Mouse (Mus musculus): ENCODE data around the gene Mslnl. TPM values are rescaled to one million over a fixed set of nuclear protein-coding genes. Genes with fewer than 3 reads are reported as not detected.
A peak's percentile ranks its signal among the peaks of the same experiment; 100 is the strongest.

Gene Mslnl
- polyA plus RNA-seq, 1 experiment from 2014 or later, result not detected

- H3K27me3 ChIP-seq (ENCODE audit: control insufficient read depth, insufficient read depth, low read length), result peaks cover 24% of the 10 kb centered on the region
- WGBS, result 4% methylated on average over 6 of the region's 6 CpGs
- H3K27ac ChIP-seq (ENCODE audit: low read depth, low read length), result no peak overlapping the region
- no peak overlapping the region for H3K4me2 ChIP-seq (ENCODE audit: low read depth, low read length, severe bottlenecking)
- H3K9ac ChIP-seq (ENCODE audit: low read length), result no peak overlapping the region
- no peaks in the 10 kb centered on the region for H3K9me3 ChIP-seq (ENCODE audit: control insufficient read depth, low read length)
- no peak overlapping the region for H3K4me3 ChIP-seq (ENCODE audit: low read depth, low read length)
- DNase-seq (ENCODE audit: low spot score) (peak; percentile 56), ATAC-seq (replicated peaks; ENCODE audit: low FRiP score) (no peak)
- H3K4me1 ChIP-seq (replicated peaks; ENCODE audit: control insufficient read depth, insufficient read depth, low read length), result peaks cover 12% of the 10 kb centered on the region; the same call in 1 of the 2 replicates
- H3K36me3 ChIP-seq (ENCODE audit: control insufficient read depth, insufficient read depth, low read length), result no peaks in the 10 kb centered on the region; the same call in 1 of the 2 replicates
Measured at GRCm38 (mm10) chr17:25716130-25716529, 19.7 kb upstream of the Mslnl start.

DNA sequence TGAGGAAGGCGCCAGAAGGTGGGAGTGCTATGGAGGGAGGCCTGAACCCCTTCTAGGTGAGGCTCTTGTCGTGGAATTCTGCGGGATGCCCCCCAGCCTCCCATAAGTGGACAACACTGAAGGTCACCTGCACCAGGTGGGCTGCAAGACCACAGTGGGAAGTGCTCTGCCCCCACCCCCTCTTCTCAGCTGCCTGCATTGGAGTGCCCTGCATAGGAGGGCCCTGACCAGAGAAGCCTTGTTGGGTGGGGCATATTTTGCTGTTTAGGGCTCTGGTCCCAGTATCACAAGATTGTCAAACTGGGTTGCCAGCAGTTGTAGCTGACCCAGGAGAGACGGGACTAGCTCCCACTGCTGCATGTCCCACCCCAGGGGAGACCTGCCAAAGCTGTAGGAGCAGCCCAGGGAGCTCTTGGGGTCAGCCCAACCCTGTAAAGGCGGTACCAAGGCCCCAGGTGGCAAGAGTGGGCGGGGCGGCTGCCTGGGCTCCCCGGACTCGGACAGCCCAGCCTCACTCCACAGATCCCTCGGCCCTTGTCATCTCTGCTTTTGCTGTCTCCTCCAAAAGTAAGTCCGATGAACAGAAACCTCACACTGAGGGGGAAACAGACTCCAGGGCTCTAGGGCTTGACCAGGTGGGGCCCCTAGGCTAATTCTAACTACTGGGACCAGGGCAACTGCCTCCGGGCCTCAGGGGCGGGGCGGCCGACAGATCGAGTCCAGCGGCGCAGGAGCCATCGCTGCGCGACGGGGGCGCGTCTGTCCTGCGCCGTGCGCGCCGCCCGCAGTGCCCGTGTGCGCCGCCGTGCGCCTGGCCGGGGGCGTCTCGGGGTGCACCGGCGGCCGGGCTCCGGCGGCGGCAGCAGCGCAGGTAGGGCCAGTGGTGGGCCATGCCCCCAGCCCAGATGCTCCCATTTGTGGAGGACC lies 18.9 kb upstream of the Mslnl start, which contains the start of gene Gng13:
TSS of gene Gng13 (plus strand) at position 461 of the 927 bp plus-strand sequence.
- H3K9ac ChIP-seq (ENCODE audit: low read length), result peak within 1 kb of the TSS; percentile 44
- H3K36me3 ChIP-seq (ENCODE audit: control insufficient read depth, insufficient read depth, low read length), result no peaks in the 10 kb centered on the region; the same call in 1 of the 2 replicates
- no peak within 1 kb of the TSS for H3K27ac ChIP-seq (ENCODE audit: low read depth, low read length)
- H3K4me1 ChIP-seq (replicated peaks; ENCODE audit: control insufficient read depth, insufficient read depth, low read length), result peaks cover 12% of the 10 kb centered on the region; the same call in 1 of the 2 replicates
- H3K4me2 ChIP-seq (ENCODE audit: low read depth, low read length, severe bottlenecking), result peak within 1 kb of the TSS; percentile 53
- peak within 1 kb of the TSS; percentile 27 for H3K4me3 ChIP-seq (ENCODE audit: low read depth, low read length)
- H3K9me3 ChIP-seq (ENCODE audit: control insufficient read depth, low read length), result no peaks in the 10 kb centered on the region
- DNase-seq (ENCODE audit: low spot score) (no peak), ATAC-seq (replicated peaks; ENCODE audit: low FRiP score) (peak; percentile 15; the same call in 1 of the 2 replicates)
- H3K27me3 ChIP-seq (ENCODE audit: control insufficient read depth, insufficient read depth, low read length), result peaks cover 24% of the 10 kb centered on the region
- 2% methylated on average over 45 of the region's 45 CpGs for WGBS

- Histone ChIP-seq H3K27ac (ENCODE audit: low read depth, low read length) (no peak overlapping the region), H3K4me1 (replicated peaks; ENCODE audit: control insufficient read depth, insufficient read depth, low read length) (peaks cover 12% of the 10 kb centered on the region; the same call in 1 of the 2 replicates), H3K4me2 (ENCODE audit: low read depth, low read length, severe bottlenecking) (peak overlapping the region; percentile 53), H3K36me3 (ENCODE audit: control insufficient read depth, insufficient read depth, low read length) (no peaks in the 10 kb centered on the region; the same call in 1 of the 2 replicates), H3K9ac (ENCODE audit: low read length) (peak overlapping the region; percentile 44), H3K4me3 (ENCODE audit: low read depth, low read length) (peak overlapping the region; percentile 27), H3K27me3 (ENCODE audit: control insufficient read depth, insufficient read depth, low read length) (peaks cover 24% of the 10 kb centered on the region), H3K9me3 (ENCODE audit: control insufficient read depth, low read length) (no peaks in the 10 kb centered on the region)
- DNase-seq (ENCODE audit: low spot score) (no peak), ATAC-seq (replicated peaks; ENCODE audit: low FRiP score) (peak; percentile 44; the same call in 1 of the 2 replicates)
- WGBS, result 16% methylated on average over 6 of the region's 6 CpGs
Measured at GRCm38 (mm10) chr17:25717691-25718090, 18.2 kb upstream of the Mslnl start.

GRCm38 (mm10) chr17:25721476-25721875 lies 14.4 kb upstream of the Mslnl start:
- Histone ChIP-seq H3K4me2 (ENCODE audit: low read depth, low read length, severe bottlenecking) (no peak overlapping the region), H3K27ac (ENCODE audit: low read depth, low read length) (no peak overlapping the region), H3K9me3 (ENCODE audit: control insufficient read depth, low read length) (no peaks in the 10 kb centered on the region), H3K4me1 (replicated peaks; ENCODE audit: control insufficient read depth, insufficient read depth, low read length) (peaks cover 19% of the 10 kb centered on the region; the same call in 1 of the 2 replicates), H3K27me3 (ENCODE audit: control insufficient read depth, insufficient read depth, low read length) (peaks cover 18% of the 10 kb centered on the region), H3K36me3 (ENCODE audit: control insufficient read depth, insufficient read depth, low read length) (no peaks in the 10 kb centered on the region; the same call in 1 of the 2 replicates), H3K4me3 (ENCODE audit: low read depth, low read length) (no peak overlapping the region), H3K9ac (ENCODE audit: low read length) (no peak overlapping the region)
- WGBS, result 92% methylated on average over 5 of the region's 5 CpGs
- ATAC-seq (replicated peaks; ENCODE audit: low FRiP score), result no peak
- DNase-seq (ENCODE audit: low spot score), result no peak

GRCm38 (mm10) chr17:25723470-25723869 lies 12.4 kb upstream of the Mslnl start:
- Histone ChIP-seq H3K9ac (ENCODE audit: low read length) (no peak overlapping the region), H3K4me3 (ENCODE audit: low read depth, low read length) (no peak overlapping the region)
- DNase-seq (ENCODE audit: low spot score), result no peak

DNA sequence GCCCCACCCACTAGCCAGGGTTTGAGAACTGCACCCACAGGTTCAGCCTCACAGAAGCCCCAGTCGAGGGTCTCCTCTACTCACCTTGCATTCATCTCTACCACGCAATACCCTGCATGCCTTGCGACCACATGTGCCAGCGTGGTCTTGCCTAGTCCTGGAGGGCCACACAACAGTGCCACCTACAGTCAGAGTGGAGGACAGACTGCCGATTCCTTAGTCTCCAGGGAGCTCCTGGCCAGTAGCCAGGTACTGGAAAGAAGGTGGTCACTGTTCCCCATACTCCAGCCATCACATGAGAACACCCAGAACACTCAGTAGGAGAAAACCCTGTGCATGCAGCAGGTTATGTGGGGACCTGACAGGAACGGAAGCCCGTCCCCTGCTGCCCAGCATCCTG lies 11.9 kb upstream of the Mslnl start:
- DNase-seq (ENCODE audit: low spot score), result no peak
- Histone ChIP-seq H3K27me3 (ENCODE audit: control insufficient read depth, insufficient read depth, low read length) (no peaks in the 10 kb centered on the region), H3K27ac (ENCODE audit: low read depth, low read length) (no peak overlapping the region), H3K9ac (ENCODE audit: low read length) (no peak overlapping the region), H3K4me3 (ENCODE audit: low read depth, low read length) (no peak overlapping the region), H3K4me1 (replicated peaks; ENCODE audit: control insufficient read depth, insufficient read depth, low read length) (peaks cover 17% of the 10 kb centered on the region), H3K36me3 (ENCODE audit: control insufficient read depth, insufficient read depth, low read length) (no peaks in the 10 kb centered on the region; the same call in 1 of the 2 replicates), H3K4me2 (ENCODE audit: low read depth, low read length, severe bottlenecking) (no peak overlapping the region), H3K9me3 (ENCODE audit: control insufficient read depth, low read length) (no peaks in the 10 kb centered on the region)
- ATAC-seq (replicated peaks; ENCODE audit: low FRiP score), result no peak
- WGBS, result 76% methylated on average over 7 of the region's 7 CpGs

More at GRCm38 (mm10) chr17:25723470-25723869, 12.4 kb upstream of the Mslnl start:
- Histone ChIP-seq H3K36me3 (ENCODE audit: control insufficient read depth, insufficient read depth, low read length) (no peaks in the 10 kb centered on the region; the same call in 1 of the 2 replicates), H3K9me3 (ENCODE audit: control insufficient read depth, low read length) (no peaks in the 10 kb centered on the region), H3K27ac (ENCODE audit: low read depth, low read length) (no peak overlapping the region), H3K27me3 (ENCODE audit: control insufficient read depth, insufficient read depth, low read length) (no peaks in the 10 kb centered on the region; the same call in 1 of the 2 replicates), H3K4me1 (replicated peaks; ENCODE audit: control insufficient read depth, insufficient read depth, low read length) (peaks cover 17% of the 10 kb centered on the region), H3K4me2 (ENCODE audit: low read depth, low read length, severe bottlenecking) (no peak overlapping the region)
- ATAC-seq (replicated peaks; ENCODE audit: low FRiP score), result no peak
- 98% methylated on average over 19 of the region's 19 CpGs for WGBS

DNA sequence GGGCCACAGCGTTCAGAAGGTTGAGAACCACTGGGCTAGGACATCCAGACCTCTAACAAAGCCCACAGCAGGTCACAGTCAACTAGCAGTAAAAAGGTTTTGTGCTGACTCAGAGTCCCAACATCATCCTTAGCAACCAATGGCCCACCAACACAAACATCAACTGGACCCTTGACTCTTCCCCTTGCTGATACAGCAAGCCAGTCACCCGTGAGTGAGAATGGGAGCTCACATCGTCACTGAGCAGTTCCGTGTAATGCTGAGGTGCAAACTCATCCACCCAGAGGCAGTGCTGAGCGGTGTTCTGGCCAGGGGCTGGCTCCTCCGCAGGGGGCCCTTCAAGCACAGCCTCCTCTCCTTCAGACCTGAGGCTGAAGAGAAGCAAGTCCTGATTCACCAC lies 10.6 kb upstream of the Mslnl start:
- DNase-seq (ENCODE audit: low spot score) (no peak), ATAC-seq (replicated peaks; ENCODE audit: low FRiP score) (no peak)
- Histone ChIP-seq H3K27ac (ENCODE audit: low read depth, low read length) (no peak overlapping the region), H3K9ac (ENCODE audit: low read length) (no peak overlapping the region), H3K27me3 (ENCODE audit: control insufficient read depth, insufficient read depth, low read length) (no peaks in the 10 kb centered on the region), H3K4me2 (ENCODE audit: low read depth, low read length, severe bottlenecking) (no peak overlapping the region), H3K4me1 (replicated peaks; ENCODE audit: control insufficient read depth, insufficient read depth, low read length) (peaks cover 17% of the 10 kb centered on the region), H3K4me3 (ENCODE audit: low read depth, low read length) (no peak overlapping the region), H3K9me3 (ENCODE audit: control insufficient read depth, low read length) (no peaks in the 10 kb centered on the region), H3K36me3 (ENCODE audit: control insufficient read depth, insufficient read depth, low read length) (no peaks in the 10 kb centered on the region; the same call in 1 of the 2 replicates)
- WGBS, result 84% methylated on average over 6 of the region's 6 CpGs

- peak; percentile 98 for DNase-seq (ENCODE audit: low spot score)
- no peaks in the 10 kb centered on the region for H3K36me3 ChIP-seq (ENCODE audit: control insufficient read depth, insufficient read depth, low read length)
- ATAC-seq (replicated peaks; ENCODE audit: low FRiP score), result peak; percentile 96
- H3K4me2 ChIP-seq (ENCODE audit: low read depth, low read length, severe bottlenecking), result peak within 1 kb of the TSS; percentile 93
- H3K9me3 ChIP-seq (ENCODE audit: control insufficient read depth, low read length), result no peaks in the 10 kb centered on the region
- H3K4me3 ChIP-seq (ENCODE audit: low read depth, low read length), result peak within 1 kb of the TSS; percentile 55
- peaks cover 17% of the 10 kb centered on the region for H3K4me1 ChIP-seq (replicated peaks; ENCODE audit: control insufficient read depth, insufficient read depth, low read length)
- no peaks in the 10 kb centered on the region for H3K27me3 ChIP-seq (ENCODE audit: control insufficient read depth, insufficient read depth, low read length)
- no peak within 1 kb of the TSS for H3K27ac ChIP-seq (ENCODE audit: low read depth, low read length)
- H3K9ac ChIP-seq (ENCODE audit: low read length), result peak within 1 kb of the TSS; percentile 77
- WGBS, result under 1% methylated on average over 37 of the region's 37 CpGs
Measured at GRCm38 (mm10) chr17:25727265-25728008, 8.4 kb upstream of the Mslnl start, which contains the start of the genes Chtf18 and Rpusd1. Gene Chtf18, minus strand, starts transcription at chr17:25727419. Gene Rpusd1, plus strand, starts transcription at chr17:25727670.

Measured in forebrain, embryonic 11.5 days (tissue).